Mouse (Mus musculus) heart, postnatal 25 days (tissue): ENCODE data around the gene Gm15013. TPM values are rescaled to one million over a fixed set of nuclear protein-coding genes. Genes with fewer than 3 reads are reported as not detected.
"Not testable (repeated sequence)": the region's sequence is repeated elsewhere in the genome, so short reads cannot be mapped to it uniquely, and the experiment has no call there.

Experiments
- DNase-seq: peaks from one replicate; pipeline ENCODE4 v3.0.0; 2022; ENCODE audit warnings: low spot score
- intact Hi-C: fragments of 180-260 bp; cut with DNase I; formaldehyde crosslinking; loops from one replicate; pipeline ENCODE4 v1.15.1; 2025
- total RNA-seq, 2 experiments: library from RNA; stranded (reverse); gene quantifications; 2 replicates each; pipeline ENCODE4 v1.2.3; 2021

Gene Gm15013
- not detected for total RNA-seq

DNA sequence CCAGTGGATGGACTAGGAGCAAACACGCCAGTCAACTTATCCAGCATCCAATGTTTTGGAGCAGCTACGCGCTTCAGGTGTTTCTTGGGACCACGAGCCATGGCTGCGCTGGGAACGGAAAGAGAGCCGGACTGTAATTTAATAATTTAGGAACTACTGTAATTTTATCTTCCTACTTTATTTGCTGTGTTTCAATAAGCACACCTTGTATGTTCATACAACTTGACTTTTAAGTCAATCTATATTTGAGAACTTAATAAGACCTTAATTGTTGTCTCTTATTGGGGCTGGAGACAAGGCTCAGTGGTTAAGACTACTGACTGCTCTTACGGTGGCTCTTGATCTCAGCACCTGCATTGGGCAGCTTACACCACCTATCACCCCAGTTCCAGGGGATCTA lies at the start of gene Gm15013:
Gm15013 (minus strand) TSS at position 101 of the 400 bp plus-strand sequence.
- no peak for DNase-seq
- intact Hi-C loops, result no loop called here

DNA sequence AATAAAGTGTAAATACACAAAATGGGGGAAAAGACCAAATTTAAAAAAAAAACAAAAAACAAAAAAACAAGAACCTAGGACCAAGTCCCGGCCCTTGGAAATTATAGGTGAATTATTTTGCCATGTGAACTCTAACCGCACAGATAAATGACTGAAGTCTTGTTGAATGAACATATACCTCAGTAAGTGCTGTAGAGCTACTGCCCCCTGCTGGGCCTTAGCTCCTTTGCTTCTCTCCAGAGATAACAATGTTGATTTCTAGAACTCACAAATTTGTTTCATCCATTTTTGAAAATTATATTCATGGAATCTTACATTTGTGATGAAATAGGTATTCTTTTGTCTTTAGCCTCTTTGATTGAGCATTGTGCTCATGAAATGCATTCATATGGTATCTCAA lies 48.3 kb upstream of the Gm15013 start:
- DNase-seq, result no peak
- intact Hi-C loops, result loop anchor here (5.0 kb wide), 2 partner anchors 345 to 390 kb away; no protein-coding TSS in a partner anchor

DNA sequence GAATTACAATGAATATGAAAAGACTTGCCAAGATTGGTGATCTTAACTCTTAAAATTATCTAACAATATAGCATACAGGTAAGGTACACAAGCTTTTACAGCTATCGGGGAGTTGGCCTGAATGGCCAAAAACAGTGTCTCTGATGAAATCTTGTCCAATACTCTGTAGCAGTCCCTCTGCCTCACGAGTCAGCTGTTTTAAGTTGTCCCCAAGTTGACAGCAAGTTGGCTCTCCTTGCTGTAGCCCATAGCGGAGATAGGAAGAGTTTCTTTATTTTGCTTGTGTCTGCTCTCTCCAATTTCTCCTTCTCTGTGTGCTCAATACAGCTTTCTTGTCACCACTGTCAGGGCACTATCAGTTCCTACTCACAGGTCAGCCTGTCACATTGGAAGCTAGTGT lies 44.4 kb upstream of the Gm15013 start:
- intact Hi-C loops, DNase-seq: not testable (repeated sequence)

DNA sequence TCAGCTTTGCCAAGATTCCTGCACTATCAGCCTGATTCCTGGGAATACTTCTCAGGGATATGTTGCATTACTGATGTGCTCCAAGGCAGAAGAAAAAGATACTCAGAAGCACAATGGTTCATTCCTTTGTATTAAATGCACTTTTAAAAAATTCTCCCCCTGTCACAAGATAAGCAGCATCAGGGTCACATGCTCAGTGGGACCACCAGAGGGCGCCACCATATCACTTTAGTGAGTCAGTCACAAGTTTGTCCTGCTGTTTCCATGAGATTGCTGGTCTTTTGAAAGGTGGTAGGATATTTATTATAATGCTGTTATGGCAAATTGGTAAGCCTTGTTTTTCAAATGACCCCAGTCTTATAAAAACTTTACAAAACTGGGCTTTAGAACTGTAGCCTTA lies 37.6 kb upstream of the Gm15013 start:
- intact Hi-C loops, result loop anchor here (2.0 kb wide), 1 partner anchor 81 kb away; no protein-coding TSS in a partner anchor
- DNase-seq, result no peak

DNA sequence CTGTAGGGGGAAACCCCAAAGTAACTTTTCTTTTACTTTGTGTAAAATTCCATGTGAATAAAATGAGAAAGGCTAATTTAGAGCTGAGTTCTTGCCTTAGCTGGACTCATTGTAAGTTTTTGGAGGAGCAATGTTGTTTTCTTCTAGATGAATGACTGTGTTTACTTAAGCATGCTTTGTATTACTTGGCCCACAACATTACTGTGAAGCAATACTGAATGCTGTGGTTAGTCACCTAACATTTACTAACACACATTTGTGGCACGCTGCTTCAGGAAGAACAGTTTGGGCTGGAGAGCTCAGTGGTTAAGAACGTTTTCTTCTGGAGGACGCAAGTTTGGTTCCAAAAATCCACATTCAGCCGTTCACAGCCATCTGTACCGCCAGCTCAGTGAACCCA lies 22.8 kb upstream of the Gm15013 start:
- intact Hi-C loops, result no loop called here
- DNase-seq, result no peak

DNA sequence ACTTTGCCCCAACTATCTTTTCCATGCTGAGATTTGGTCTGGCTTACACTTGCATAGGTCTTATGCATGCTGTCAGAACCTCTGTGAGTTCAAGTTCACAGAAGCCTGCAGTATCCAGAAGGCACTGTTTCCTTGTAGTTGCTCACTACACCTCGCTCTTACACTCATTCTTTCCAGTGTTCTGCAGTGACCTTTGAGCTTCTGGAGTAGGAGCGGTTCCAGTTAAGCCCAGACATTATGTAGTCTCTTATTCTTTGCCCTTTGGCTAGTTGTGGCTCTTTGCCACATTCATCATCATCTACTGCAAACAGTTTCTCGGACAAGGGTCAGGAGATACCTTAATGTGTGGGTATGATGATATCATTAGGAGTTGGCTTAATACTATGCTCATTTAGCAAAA lies 16.3 kb upstream of the Gm15013 start:
- no peak for DNase-seq
- intact Hi-C loops, result no loop called here

DNA sequence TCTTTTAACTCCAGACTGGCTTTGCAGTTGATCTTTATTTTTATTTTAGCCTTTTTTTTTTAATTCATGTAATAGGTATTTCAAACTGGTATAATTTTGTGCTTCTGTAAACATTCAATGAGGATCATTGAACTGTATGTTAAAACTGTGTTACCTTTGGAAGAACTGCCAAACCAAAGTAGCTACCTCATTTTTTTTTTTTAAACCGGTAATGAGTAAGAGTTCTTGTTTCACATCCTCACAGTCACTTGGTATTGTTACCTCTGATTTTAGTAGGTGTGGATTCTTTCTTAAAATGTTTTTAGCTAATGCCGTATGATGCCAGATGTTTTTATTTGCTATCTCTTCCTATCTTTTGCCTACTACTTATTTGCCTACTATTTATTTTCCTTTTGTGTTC lies 8.1 kb upstream of the Gm15013 start:
- DNase-seq, result no peak
- intact Hi-C loops, result no loop called here

DNA sequence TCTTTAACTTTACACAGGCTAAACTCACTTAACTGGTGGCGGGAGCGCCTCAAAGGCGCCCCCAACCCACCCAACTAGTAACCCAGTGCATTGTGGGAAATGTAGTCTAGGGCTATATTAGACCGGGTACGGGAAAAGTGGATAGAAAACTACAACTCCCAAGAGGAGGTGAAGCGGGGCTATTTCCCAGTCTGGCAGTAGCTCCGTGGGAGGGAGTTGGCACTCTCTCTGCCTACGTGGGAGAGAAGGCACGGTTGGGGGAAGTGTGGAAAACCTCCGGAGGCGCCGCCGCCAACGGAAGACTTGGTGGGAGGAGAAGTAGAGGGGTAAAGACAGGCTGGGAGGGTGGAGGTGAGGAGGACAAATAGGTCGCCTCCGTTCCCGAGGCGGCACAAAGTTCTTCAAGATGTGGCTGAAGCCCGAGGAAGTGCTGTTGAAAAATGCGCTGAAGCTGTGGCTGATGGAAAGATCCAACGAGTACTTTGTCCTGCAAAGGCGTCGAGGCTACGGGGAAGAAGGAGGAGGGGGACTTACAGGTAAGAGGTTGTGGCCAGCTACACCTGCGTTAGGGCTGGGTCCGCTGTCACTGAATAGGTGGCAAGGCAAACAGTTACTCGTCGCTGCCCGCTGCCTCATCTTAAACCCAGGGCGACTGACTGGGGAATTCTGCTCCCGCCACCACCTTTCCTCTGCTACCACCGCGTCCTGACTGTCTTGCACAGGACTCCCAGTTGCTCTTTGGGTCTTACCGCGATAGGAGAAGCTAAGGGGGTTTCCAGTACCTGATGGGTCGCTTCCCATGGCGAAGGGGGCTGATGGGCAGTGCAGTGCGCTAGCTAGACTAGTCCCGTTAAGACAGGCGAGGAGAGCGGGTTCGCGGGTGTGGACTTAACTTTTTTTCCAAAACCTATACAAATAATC lies 29.2 kb downstream of the Gm15013 start, which contains the start of gene Tbc1d8b:
Tbc1d8b (plus strand) TSS at position 222 of the 921 bp plus-strand sequence.
- DNase-seq, result peak; percentile 72
- intact Hi-C loops, result no loop called here

DNA sequence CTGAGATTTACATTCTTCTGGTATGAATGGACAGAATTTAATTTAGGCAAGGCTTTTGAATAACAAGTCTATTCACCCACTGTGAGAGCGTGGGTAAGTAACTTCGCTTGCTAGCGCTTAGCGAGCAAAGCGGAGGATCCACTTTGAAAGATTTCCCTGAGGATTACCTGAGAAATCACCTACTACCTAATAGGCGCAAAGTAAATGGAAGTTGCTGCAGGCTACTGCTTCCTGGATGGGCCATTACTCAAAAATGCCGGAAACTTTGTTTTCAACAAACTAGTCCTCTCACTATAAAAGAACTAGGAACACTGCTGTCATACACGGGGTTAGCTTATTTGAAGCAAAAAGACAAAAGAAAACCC lies 29.9 kb downstream of the Gm15013 start:
- DNase-seq, result no peak
- intact Hi-C loops, result no loop called here

DNA sequence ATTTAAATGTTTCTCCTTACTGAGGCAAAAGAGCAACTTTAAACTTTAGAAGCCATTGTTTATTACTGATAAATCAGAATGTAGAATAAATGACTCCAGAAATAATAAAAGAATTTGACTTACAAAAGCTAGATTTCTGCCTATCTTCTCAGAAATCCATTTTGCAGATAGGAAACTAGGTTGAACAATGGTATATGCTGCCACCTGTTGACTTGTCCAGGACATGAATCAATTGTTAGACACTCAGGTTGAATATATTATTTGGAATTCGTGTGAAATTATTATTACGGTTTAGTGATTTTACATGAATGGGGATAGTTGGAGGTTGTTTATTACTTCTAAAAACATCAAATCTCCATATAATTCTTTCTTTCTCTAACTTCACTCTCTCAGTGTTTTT lies 48.5 kb downstream of the Gm15013 start:
- intact Hi-C loops, result loop anchor here (1.0 kb wide), 1 partner anchor 250 kb away; no protein-coding TSS in a partner anchor
- no peak for DNase-seq

Other genes starting within 250 kb of the Gm15013 start
- gene D330045A20Rik, start 234.1 kb downstream of the Gm15013 start, total RNA-seq, result under 1 TPM in 1 of 2 experiments, not detected in 1; 0.10 TPM
- gene Rnf128, start 151.2 kb downstream of the Gm15013 start, total RNA-seq, result 10 to 100 TPM; 72.2 to 82.0 TPM
- 1 to 10 TPM; 5.2 to 5.5 TPM for gene Tbc1d8b, start 29.5 kb downstream of the Gm15013 start, total RNA-seq
- not detected for gene Ripply1, start 67.9 kb upstream of the Gm15013 start, total RNA-seq
- not detected for gene Cldn2, start 86.3 kb upstream of the Gm15013 start, total RNA-seq
- gene Morc4, start 157.2 kb upstream of the Gm15013 start, total RNA-seq, result 1 to 10 TPM; 5.2 to 5.3 TPM